Mouse (Mus musculus) kidney, embryonic 16.5 days (tissue): ENCODE results near the gene Kdm6b. TPM values are rescaled to one million over a fixed set of nuclear protein-coding genes. Genes with fewer than 3 reads are reported as not detected.
A peak's percentile ranks its signal among the peaks of the same experiment; 100 is the strongest.

Experiments used
- ATAC-seq: fragments of 200-750 bp; cut with Nextera tagmentation; 2 replicates; pipeline ENCODE4 v1.8.0; 2017; ENCODE audit warnings: moderate TSS enrichment; ENCODE audit not compliant: low FRiP score, low TSS enrichment
- H3K27ac ChIP-seq: fragments of 300-500 bp; sonication (generic); 2 replicates; pipeline ENCODE4 v1.5.1; 2014; ENCODE audit warnings: low read length
- H3K27me3 ChIP-seq: fragments of 300-500 bp; sonication (generic); 2 replicates; pipeline ENCODE4 v1.6.1; 2014; ENCODE audit warnings: low read length, control low read depth, mixed read lengths; ENCODE audit not compliant: insufficient read depth
- H3K36me3 ChIP-seq: fragments of 300-500 bp; sonication (generic); 2 replicates; pipeline ENCODE4 v1.6.1; 2014; ENCODE audit warnings: low read length, control low read depth, mixed read lengths; ENCODE audit not compliant: insufficient read depth
- H3K4me1 ChIP-seq: fragments of 300-500 bp; sonication (generic); 2 replicates; pipeline ENCODE4 v1.6.1; 2014; ENCODE audit warnings: low read length, control low read depth, mixed read lengths; ENCODE audit not compliant: insufficient read depth
- H3K4me2 ChIP-seq: fragments of 300-500 bp; sonication (generic); replicated peaks from 2 replicates; pipeline ENCODE4 v1.6.1; 2014; ENCODE audit warnings: low read depth, low read length
- H3K4me3 ChIP-seq: fragments of 300-500 bp; sonication (generic); 2 replicates; pipeline ENCODE4 v1.5.1; 2014; ENCODE audit warnings: mild to moderate bottlenecking, low read length
- H3K9ac ChIP-seq: fragments of 300-500 bp; sonication (generic); replicated peaks from 2 replicates; pipeline ENCODE4 v1.6.1; 2014; ENCODE audit warnings: low read length
- H3K9me3 ChIP-seq: fragments of 300-500 bp; sonication (generic); 2 replicates; pipeline ENCODE4 v1.6.1; 2016; ENCODE audit warnings: low read length, control low read depth
- WGBS: fragments of 180-500 bp; shearing (Covaris S2); extraction: QIAGEN DNeasy Blood & Tissue Kit; methylation state at CpG from one replicate; pipeline ENCODE4 v1.1.7; 2014; 5-methylcytosine and 5-hydroxymethylcytosine counted together
- polyA plus RNA-seq: library from polyadenylated mRNA; unstranded; fragments of >200 nt; fragmentation: Nextera tagmentation; extraction: Ambion mirVana; gene quantifications from 2 replicates; pipeline ENCODE4 v1.2.1, GENCODE M21; 2015

Kdm6b gene
- polyA plus RNA-seq, 1 experiment from 2014 or later: 26.0 TPM

DNA sequence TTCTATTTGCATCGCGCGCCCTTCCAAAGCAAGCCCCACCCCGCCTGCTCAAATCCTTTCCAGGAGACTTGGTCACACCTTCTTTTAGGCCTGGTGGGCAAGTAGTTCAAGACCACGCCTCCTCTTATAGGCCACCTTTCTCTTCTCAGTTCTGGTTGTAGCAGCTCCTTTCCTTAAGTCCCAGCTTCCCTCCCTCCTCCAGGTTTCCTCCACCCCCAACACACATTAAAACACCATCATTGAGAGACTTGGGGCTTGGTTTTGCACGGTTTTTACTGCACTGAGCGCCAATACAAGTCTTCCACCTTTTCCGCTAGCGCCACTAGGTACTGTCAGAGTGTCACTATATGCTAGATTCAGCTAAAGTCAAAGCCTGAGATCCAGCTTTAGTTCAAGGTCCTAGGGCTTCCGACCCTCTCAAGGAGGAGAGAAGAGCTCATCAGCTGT, 7.1 kb upstream of the Kdm6b start:
- WGBS: 11% methylated on average over 10 of the region's 10 CpGs
- Histone ChIP-seq H3K36me3 (no peaks in the 10 kb centered on the region), H3K4me2 (peak overlapping the region; percentile 97), H3K9me3 (no peaks in the 10 kb centered on the region), H3K27me3 (peaks cover 28% of the 10 kb centered on the region), H3K27ac (no peak overlapping the region), H3K4me1 (peaks cover 33% of the 10 kb centered on the region), H3K4me3 (peak overlapping the region; percentile 81), H3K9ac (peak overlapping the region; percentile 56)
- ATAC-seq: no peak

DNA sequence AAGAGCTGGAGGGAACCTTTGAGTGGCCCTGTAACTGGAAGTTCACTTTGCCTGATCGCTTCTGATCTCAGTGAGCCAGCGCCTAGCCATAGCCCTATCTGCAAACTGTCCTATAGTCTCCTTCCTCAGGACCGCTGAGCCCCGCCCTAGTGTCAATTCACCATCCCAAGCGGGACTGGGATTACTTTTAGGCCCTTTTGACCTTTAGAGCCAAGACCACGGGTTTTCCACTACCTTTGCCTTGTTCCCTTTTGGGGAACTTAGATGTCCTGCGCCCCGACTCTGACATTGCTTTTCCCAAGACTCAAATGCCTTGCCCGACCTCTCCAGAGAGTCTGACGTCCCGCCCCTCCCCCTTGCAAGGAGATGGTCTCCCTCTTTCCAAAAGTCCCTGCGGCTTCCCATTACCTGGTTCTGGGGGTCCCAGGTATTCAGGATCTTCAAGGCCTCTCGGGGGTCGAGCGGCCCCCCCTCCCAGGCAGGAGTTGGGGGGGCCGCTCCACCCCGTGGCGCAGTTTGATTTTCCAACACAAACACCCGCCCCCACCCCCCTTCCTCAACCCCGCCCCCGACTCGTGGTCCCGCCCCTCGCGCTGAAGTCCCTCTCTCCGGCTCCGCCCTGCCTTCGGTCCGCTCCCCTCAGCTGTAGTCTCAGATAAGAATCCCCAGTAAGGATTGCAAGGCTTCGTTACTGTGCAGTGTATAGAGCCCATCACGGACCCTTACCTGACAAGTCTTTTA, 6.5 kb upstream of the Kdm6b start:
- peak overlapping the region; percentile 56 for H3K9ac ChIP-seq
- no peaks in the 10 kb centered on the region for H3K9me3 ChIP-seq
- under 1% methylated on average over 31 of the region's 31 CpGs for WGBS
- ATAC-seq: no peak
- H3K4me1 ChIP-seq: peaks cover 36% of the 10 kb centered on the region
- peaks cover 28% of the 10 kb centered on the region for H3K27me3 ChIP-seq
- H3K4me3 ChIP-seq: peak overlapping the region; percentile 81
- no peaks in the 10 kb centered on the region for H3K36me3 ChIP-seq
- peak overlapping the region; percentile 79 for H3K27ac ChIP-seq
- peak overlapping the region; percentile 97 for H3K4me2 ChIP-seq

DNA sequence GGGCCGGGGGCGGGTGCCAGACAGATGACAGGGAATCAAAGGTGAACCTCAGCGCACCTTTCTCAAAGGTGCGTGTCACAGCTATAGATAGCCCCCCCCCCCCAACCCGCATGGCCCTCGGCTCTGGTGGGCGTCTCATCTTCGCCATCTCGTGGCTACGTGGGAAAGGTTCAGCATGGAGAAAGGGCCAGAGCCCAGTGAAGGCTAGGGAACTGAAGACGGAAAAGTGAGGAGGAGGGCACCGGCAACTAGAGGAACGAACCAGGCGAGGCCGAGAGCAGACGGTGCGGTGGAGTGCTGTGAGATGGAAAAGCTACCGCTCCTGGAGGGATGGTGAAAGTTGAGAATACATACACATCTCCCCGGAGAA, 6.0 kb upstream of the Kdm6b start:
- peak overlapping the region; percentile 56 for H3K9ac ChIP-seq
- H3K27ac ChIP-seq: peak overlapping the region; percentile 79
- peak overlapping the region; percentile 81 for H3K4me3 ChIP-seq
- H3K4me2 ChIP-seq: peak overlapping the region; percentile 97
- peaks cover 28% of the 10 kb centered on the region for H3K27me3 ChIP-seq
- no peaks in the 10 kb centered on the region for H3K9me3 ChIP-seq
- under 1% methylated on average over 19 of the region's 19 CpGs for WGBS
- no peaks in the 10 kb centered on the region for H3K36me3 ChIP-seq
- peaks cover 41% of the 10 kb centered on the region for H3K4me1 ChIP-seq
- ATAC-seq: no peak

DNA sequence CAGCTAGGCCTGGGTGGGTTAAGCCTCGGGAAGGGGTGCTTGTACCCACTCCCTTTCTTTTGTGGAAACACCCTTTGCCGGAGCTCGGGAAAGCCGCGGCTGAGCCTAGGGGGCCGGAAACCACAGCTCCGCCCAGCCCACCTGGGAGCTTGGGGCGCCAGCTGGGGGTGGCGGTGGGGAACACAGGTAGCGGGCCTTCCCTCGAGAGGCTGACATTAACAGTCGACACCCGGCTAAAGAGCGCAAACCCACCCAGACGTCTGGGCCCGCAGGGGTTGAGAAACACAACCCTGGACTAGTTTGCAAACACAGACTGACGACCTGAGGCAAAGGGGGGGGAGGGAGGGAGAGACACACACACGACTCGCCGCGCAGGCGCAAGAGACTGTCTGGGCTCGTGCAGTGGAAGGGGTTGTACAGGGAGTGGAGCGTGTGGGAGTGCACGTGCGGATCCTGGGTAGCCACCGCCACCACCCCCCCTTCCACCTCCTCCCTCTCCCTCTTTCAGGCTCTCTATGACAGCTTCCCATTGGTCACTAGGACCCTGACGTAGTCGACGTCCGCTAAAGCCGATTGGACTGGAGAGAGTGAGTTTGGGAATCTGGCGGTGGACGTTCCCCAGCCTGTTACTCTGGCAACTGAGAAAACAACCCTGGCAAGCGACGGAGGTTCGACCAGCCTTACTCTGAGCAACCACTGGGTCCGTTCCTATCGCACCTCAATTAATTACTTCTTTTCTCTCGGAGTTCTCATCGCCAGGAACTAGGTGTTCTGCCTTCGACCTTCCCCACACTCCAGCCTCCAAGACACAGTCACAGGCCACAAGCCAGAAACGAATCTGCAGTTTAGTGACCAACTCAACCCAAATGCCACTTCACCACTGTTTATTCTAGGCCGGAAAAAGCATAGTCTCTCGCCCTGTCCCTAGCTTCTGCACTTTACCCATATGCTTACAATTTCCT, 5.3 kb upstream of the Kdm6b start:
- ATAC-seq: peak; percentile 88
- peak overlapping the region; percentile 81 for H3K4me3 ChIP-seq
- H3K27ac ChIP-seq: peak overlapping the region; percentile 99
- H3K27me3 ChIP-seq: peaks cover 27% of the 10 kb centered on the region
- peaks cover 48% of the 10 kb centered on the region for H3K4me1 ChIP-seq
- under 1% methylated on average over 45 of the region's 45 CpGs for WGBS
- H3K9ac ChIP-seq: peak overlapping the region; percentile 80
- no peaks in the 10 kb centered on the region for H3K9me3 ChIP-seq
- H3K4me2 ChIP-seq: peak overlapping the region; percentile 97
- no peaks in the 10 kb centered on the region for H3K36me3 ChIP-seq

DNA sequence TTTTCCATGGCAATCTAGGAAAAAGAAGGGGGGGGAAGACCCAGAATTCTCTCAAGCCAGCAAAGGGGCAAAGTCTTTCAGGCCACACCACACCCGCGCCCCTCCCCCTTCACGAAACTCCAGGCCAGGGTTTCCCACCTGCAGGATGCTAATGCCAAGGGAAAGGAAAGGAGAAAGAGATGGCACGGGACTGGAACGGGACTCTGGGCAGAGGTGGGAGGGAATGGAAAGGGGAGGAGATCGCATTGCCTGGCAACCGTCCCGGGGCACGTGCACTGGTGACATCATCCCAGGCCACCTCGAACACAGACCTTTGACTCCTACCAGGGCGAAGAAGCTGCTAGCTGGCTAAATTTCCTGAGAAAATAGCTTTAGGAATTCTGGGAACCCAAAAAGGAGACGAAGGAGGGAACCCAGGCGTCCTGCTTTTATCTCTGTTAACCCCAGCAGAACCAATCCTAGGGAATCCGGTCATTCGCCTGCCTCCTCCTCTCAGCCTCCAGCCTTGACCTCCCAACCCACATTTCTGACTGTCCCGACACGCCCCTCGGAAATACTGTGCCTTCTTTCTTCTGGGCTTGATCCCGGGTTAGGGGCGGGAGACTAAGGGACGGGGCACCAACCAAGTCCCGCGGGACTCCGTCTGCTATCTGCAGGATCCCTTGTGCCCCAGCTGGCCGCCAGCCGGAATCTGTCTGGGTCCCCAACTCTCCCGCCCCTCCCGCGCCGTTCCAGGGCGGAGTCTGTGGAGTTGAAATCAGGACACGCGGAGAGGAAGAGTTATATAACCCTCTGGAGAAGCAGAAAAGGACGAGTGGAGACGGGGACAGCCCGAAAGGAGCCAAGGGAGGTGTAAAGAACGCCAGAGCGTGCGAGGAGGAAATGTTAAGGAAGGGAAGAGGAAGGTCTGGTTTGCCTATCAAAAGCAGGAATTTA, 4.2 kb upstream of the Kdm6b start:
- H3K4me3 ChIP-seq: peak overlapping the region; percentile 81
- peaks cover 22% of the 10 kb centered on the region for H3K27me3 ChIP-seq
- under 1% methylated on average over 39 of the region's 39 CpGs for WGBS
- peaks cover 58% of the 10 kb centered on the region for H3K4me1 ChIP-seq
- H3K36me3 ChIP-seq: no peaks in the 10 kb centered on the region; the same call in 1 of the 2 replicates
- H3K9me3 ChIP-seq: no peaks in the 10 kb centered on the region
- ATAC-seq: peak; percentile 32
- H3K27ac ChIP-seq: peak overlapping the region; percentile 99
- H3K4me2 ChIP-seq: peak overlapping the region; percentile 97
- peak overlapping the region; percentile 80 for H3K9ac ChIP-seq

DNA sequence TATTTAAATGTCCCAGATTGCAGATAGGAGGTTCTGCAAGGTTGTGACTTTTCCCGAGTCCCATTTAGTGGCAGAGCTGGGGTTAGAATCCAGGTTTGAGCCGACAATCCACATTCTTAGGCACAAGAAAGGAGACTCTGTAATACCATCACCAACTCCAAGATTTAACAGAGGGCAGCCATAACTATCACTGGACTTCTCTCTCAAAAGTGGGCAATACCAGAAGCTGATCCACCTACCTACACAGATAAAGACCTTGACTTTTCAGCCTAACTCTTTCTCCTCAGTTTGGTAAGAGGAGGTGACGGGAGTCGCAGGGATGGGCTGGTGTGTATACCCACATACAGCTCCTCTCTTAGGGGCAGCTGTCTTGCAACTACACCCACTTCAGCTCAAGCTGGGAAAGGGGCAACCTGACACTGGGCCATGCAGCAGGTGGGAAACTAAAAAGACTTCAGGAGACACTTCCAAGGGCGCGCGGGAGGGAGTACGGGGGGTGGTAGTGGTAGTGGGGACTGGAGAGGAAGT, 3.5 kb upstream of the Kdm6b start:
- WGBS: 7% methylated on average over 8 of the region's 8 CpGs
- Histone ChIP-seq H3K27ac (peak overlapping the region; percentile 99), H3K27me3 (peaks cover 15% of the 10 kb centered on the region), H3K36me3 (no peaks in the 10 kb centered on the region; the same call in 1 of the 2 replicates), H3K9me3 (no peaks in the 10 kb centered on the region), H3K4me1 (peaks cover 66% of the 10 kb centered on the region), H3K4me3 (peak overlapping the region; percentile 81), H3K9ac (peak overlapping the region; percentile 55), H3K4me2 (peak overlapping the region; percentile 97)
- no peak for ATAC-seq

DNA sequence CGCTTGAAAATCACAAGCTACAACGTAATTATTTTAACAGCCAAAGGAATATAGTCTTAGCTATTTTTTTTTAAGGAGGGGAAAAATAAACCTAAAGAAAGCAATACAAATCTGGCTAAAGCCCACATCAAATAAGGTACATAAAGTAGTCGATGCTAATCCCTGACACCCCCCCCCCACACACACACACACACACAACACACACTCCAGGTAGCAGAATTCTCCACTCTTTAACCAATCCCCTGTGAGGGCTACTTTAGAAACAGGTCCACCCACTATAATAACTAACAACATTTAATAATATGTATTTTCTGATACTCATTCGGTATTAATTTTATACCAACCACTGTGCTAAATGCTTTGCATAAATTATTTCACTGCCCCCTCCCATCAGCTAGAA, 3.0 kb upstream of the Kdm6b start:
- H3K9ac ChIP-seq: peak overlapping the region; percentile 97
- peak overlapping the region; percentile 99 for H3K27ac ChIP-seq
- H3K9me3 ChIP-seq: no peaks in the 10 kb centered on the region
- ATAC-seq: no peak
- H3K4me1 ChIP-seq: peaks cover 68% of the 10 kb centered on the region
- H3K36me3 ChIP-seq: no peaks in the 10 kb centered on the region; the same call in 1 of the 2 replicates
- peak overlapping the region; percentile 97 for H3K4me2 ChIP-seq
- peaks cover 10% of the 10 kb centered on the region for H3K27me3 ChIP-seq
- peak overlapping the region; percentile 81 for H3K4me3 ChIP-seq
- 1% methylated on average over 4 of the region's 4 CpGs for WGBS

DNA sequence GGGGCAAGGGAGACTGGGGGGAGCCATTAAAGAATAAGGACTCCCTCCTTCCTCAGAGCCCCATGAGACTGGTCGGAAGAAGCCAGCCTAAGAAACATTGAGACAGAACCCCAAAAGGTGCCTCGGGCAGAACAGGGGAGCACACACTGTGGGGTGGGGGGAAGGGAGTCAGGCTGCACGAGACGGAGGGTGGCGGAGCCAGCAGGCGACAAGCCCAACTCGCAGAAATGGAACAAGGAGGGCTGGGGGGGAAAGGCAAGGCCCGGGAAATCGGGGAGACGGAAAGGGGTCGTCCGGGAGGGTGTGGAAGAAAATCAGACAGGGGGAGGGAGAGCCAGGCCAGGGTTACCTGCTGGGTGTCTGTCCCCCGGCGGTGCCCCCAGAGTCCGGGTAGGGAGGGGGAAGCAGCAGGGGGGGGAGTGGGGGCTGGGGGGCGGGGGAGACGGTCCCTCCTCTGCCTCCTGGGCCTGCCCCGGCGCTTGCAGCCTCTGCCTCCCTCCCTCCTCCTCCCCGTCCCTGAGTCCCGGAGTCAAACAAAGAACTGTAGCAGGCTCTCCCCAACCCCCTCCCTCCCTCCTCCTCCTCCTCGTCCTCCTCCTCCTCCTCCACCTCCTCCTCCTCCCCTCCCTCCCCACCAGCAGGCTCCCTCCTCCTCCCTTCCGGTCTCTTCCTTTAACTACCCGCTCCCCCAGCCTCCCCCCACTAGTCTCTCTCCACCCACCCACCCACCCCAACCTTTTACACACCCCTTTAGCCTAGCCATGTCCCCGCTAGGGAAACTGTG, 2.4 kb upstream of the Kdm6b start:
- peaks cover 63% of the 10 kb centered on the region for H3K4me1 ChIP-seq
- WGBS: 0% methylated on average over 17 of the region's 25 CpGs

More for the DNA sequence above, 2.4 kb upstream of the Kdm6b start:
- Histone ChIP-seq H3K27ac (peak overlapping the region; percentile 99), H3K4me2 (peak overlapping the region; percentile 97), H3K36me3 (no peaks in the 10 kb centered on the region; the same call in 1 of the 2 replicates), H3K9me3 (no peaks in the 10 kb centered on the region), H3K27me3 (peaks cover 4% of the 10 kb centered on the region), H3K9ac (peak overlapping the region; percentile 97), H3K4me3 (peak overlapping the region; percentile 81)
- no peak for ATAC-seq
